Mouse (Mus musculus): ENCODE data around the gene Srsy. TPM values are rescaled to one million over a fixed set of nuclear protein-coding genes. Genes with fewer than 3 reads are reported as not detected.

Srsy gene
- not detected in 2 replicates for polyA plus RNA-seq (2012; rRNA removed)

DNA sequence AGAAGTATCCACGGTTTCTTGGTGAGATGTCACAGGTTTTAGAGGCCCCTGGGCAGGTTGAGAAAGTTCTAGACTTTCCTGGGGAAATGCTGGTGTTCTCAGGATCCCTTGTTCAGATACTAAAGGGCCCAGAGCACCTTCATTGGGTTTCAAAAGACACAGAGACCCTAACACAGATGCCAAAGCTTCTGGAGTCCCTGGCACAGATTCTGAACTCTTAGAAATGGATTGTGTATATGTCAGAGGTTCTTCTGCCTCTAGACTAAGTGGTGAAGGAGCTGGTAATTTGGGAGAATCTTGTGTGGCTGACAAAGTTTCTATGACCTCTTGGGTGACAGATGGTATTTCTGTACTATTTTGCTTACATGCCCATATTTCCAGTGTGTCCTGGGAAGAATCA lies at the start of gene Srsy:
Gene Srsy (minus strand): TSS at position 101 of the 400 bp plus-strand sequence.

Other genes starting within 250 kb of the Srsy start
- not detected in 2 replicates for gene Gm21904, start 91.1 kb downstream of the Srsy start, polyA plus RNA-seq (2012; rRNA removed)
- gene Gm20772, start 62.6 kb downstream of the Srsy start, polyA plus RNA-seq (2012; rRNA removed), result not detected in 2 replicates
- not detected in 2 replicates for gene Gm20831, start 62.6 kb downstream of the Srsy start, polyA plus RNA-seq (2012; rRNA removed)
- not detected in 2 replicates for gene Gm21764, start 124.5 kb upstream of the Srsy start, polyA plus RNA-seq (2012; rRNA removed)
- gene Ssty1, start 151.8 kb upstream of the Srsy start, polyA plus RNA-seq (2012; rRNA removed), result not detected in 2 replicates